Comparison of ENCODE assay signal across 8 mouse cellular contexts in the genomic region with DNA sequence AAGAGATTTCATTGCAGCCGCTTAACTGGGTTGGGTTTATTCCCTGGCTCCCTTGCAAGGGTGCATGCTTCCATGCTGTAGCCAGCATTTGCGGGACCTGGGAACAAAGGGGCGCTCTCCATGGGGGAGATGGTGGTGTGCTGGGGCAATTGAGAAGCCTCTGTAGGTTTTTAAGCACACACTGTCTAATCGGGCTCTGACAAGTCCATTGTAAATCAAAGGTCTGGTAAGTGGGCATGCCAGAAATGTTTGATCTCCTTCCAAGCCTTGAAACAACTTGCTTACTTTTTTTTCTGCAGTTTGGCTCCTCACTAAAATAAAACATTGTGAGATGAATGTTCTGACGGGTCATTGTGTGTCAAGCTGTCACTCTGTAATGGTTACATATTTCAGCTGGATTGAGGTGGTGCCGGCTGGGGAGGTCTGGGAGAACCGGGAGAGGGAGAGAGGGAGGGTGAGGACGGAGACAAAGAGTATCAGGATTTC.
DNase-seq lines count a peak whose midpoint lies in the region; ATAC-seq and TF ChIP-seq lines count a peak whose summit lies in the region.

No protein-coding gene starts in this region.

- peak overlapping the region; percentile 16; the same call in 1 of the 2 replicates for H3K4me2 ChIP-seq in limb, embryonic 14.5 days (replicated peaks; ENCODE audit: low read depth, low read length, severe bottlenecking)
- peak overlapping the region; percentile 19; the same call in 1 of the 2 replicates for H3K4me2 ChIP-seq in neural tube, embryonic 15.5 days

- no peak overlapping the region for H3K4me3 ChIP-seq in limb, embryonic 14.5 days (replicated peaks; ENCODE audit: low read length)
- no peak overlapping the region for H3K4me3 ChIP-seq in neural tube, embryonic 15.5 days (replicated peaks)

- H3K27me3 ChIP-seq in limb, embryonic 14.5 days (ENCODE audit: control insufficient read depth, insufficient read depth, low read length), result no peaks in the 10 kb centered on the region
- no peaks in the 10 kb centered on the region for H3K27me3 ChIP-seq in neural tube, embryonic 15.5 days (replicated peaks)

- H3K36me3 ChIP-seq in limb, embryonic 14.5 days (ENCODE audit: control insufficient read depth, insufficient read depth, low read length), result no peaks in the 10 kb centered on the region
- no peaks in the 10 kb centered on the region for H3K36me3 ChIP-seq in neural tube, embryonic 15.5 days

- intact Hi-C loops in heart, postnatal 14 days (cut with DNase I), result no loop called here

- peak; percentile 31 for DNase-seq in adrenal gland, postnatal 14 days
- DNase-seq in embryo, embryonic 10.5 days (ENCODE audit: low spot score), result peak; percentile 60
- peak; percentile 4 to 14 for DNase-seq in heart, postnatal 14 days
- DNase-seq in limb, embryonic 14.5 days (ENCODE audit: low spot score), result peak; percentile 71
- DNase-seq in cerebellum, postnatal 36 days, result no peak
- DNase-seq in layer of hippocampus, adult 11-12 months (ENCODE audit: low spot score), result no peak
- DNase-seq in left cerebral cortex, adult 18-20 months (ENCODE audit: low spot score in 2 of 2), result no peak

- no peak for TF ChIP-seq POLR2A in limb, embryonic 14.5 days (IDR thresholded peaks at IDR 0.05; ENCODE audit: borderline replicate concordance, extremely low read depth, insufficient read depth, insufficient read length)

- 0 out of 2 replicates have a peak, but pooled peaks have one; percentile 28 for ATAC-seq in limb, embryonic 14.5 days (ENCODE audit: low FRiP score, low read depth)
- peak; percentile 40; the same call in 1 of the 2 replicates for ATAC-seq in neural tube, embryonic 15.5 days (ENCODE audit: low FRiP score)

- H3K9me3 ChIP-seq in limb, embryonic 14.5 days (ENCODE audit: control insufficient read depth, low read length), result no peaks in the 10 kb centered on the region
- no peaks in the 10 kb centered on the region for H3K9me3 ChIP-seq in neural tube, embryonic 15.5 days (replicated peaks)

- WGBS in limb, embryonic 14.5 days, result 11% methylated on average over 8 of the region's 8 CpGs
- WGBS in neural tube, embryonic 15.5 days, result 3% methylated on average over 8 of the region's 8 CpGs

- H3K27ac ChIP-seq in limb, embryonic 14.5 days (replicated peaks; ENCODE audit: low read depth, low read length), result peak overlapping the region; percentile 14; the same call in 1 of the 2 replicates
- H3K27ac ChIP-seq in neural tube, embryonic 15.5 days (replicated peaks), result peak overlapping the region; percentile 20

- peaks cover 17% of the 10 kb centered on the region for H3K4me1 ChIP-seq in limb, embryonic 14.5 days (ENCODE audit: control insufficient read depth, insufficient read depth, low read length)
- peaks cover 12% of the 10 kb centered on the region for H3K4me1 ChIP-seq in neural tube, embryonic 15.5 days

- no peak overlapping the region for H3K9ac ChIP-seq in limb, embryonic 14.5 days (ENCODE audit: low read depth, low read length, severe bottlenecking)
- H3K9ac ChIP-seq in neural tube, embryonic 15.5 days (replicated peaks), result no peak overlapping the region

Comparison
In these comparisons a context has a peak if more than half of its experiments do, and no peak if none do; other contexts are left out.
1. DNase-seq: peak in adrenal gland, postnatal 14 days (single experiment), embryo, embryonic 10.5 days (single experiment), heart, postnatal 14 days (2 of 2) and limb, embryonic 14.5 days (single experiment); none in cerebellum, postnatal 36 days (0 of 2), layer of hippocampus, adult 11-12 months (single experiment) and left cerebral cortex, adult 18-20 months (0 of 2).